Mouse (Mus musculus): ENCODE measurements around the gene Rap1gds1. TPM values are rescaled to one million over a fixed set of nuclear protein-coding genes. Genes with fewer than 3 reads are reported as not detected.

Rap1gds1 gene
- polyA plus RNA-seq, 1 experiment from 2014 or later = 61.3 TPM

- WGBS = 78% methylated on average over 6 of the region's 6 CpGs
- H3K9me3 ChIP-seq = no peaks in the 10 kb centered on the region
- H3K4me1 ChIP-seq (replicated peaks) = peaks cover 20% of the 10 kb centered on the region
- no peak overlapping the region for H3K4me3 ChIP-seq
- no peaks in the 10 kb centered on the region for H3K27me3 ChIP-seq (ENCODE audit: insufficient read depth, poor library complexity, severe bottlenecking)
- peaks cover 6% of the 10 kb centered on the region for H3K36me3 ChIP-seq
- DNase-seq (ENCODE audit: low spot score) = no peak
- no peak overlapping the region for H3K27ac ChIP-seq
Measured at GRCm38 (mm10) chr3:138881725-138882347, 193.2 kb downstream of the Rap1gds1 start.

DNA sequence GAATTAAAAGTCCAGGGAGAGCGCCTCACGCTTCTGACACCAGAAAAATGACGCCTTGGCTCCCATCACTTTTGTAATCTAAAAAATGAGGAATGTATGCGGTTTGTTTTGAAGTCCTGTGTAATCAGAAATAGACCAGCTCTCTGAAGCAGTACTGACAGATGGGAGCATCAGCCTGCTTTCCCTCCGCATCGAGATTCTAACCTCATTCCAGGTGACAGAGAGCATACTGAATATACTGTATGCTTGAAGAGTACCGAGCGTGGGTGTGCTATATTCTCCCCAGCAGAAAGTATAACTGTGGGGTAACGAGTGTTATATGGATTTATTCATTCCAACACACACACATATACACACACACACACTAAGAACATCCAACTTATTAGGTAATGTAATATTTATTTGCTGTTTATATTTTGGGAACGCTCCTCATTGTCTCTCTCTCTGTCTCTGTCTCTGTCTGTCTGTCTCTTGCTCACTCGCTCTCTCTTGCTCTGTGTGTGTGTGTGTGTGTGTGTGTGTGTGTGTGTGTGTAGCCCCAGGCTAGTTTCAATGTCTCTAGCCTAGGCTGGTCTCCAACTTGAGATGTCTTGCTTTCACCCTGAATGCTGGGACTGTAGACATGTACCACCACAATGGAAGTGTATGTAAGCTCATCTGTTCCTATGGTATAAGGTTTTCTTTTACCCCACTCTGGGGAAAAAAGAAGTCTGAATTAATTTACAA, 193.8 kb downstream of the Rap1gds1 start:
- WGBS = 90% methylated on average over 11 of the region's 11 CpGs
- H3K27me3 ChIP-seq (ENCODE audit: insufficient read depth, poor library complexity, severe bottlenecking) = no peaks in the 10 kb centered on the region
- no peak overlapping the region for H3K27ac ChIP-seq

DNA sequence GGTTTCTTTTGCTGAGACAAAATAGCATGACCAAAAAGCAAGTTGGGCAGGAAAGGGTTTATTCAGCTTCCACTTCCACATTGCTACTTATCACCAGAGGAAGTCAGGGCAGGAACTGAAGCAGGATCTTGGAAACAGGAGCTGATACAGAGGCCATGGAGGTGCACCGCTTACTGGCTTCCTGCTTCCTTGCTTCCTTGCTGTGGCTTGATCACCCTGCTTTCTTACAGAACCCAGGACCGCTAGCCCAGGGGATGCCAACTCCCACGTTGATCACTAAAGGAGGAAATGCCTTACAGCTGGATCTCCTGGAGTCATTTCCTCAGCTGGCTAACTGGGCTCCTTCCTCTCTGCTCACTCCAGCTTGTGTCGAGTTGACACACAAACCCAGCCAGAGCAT, 197.3 kb downstream of the Rap1gds1 start:
- peaks cover 29% of the 10 kb centered on the region for H3K36me3 ChIP-seq
- H3K4me3 ChIP-seq = no peak overlapping the region
- no peaks in the 10 kb centered on the region for H3K27me3 ChIP-seq (ENCODE audit: insufficient read depth, poor library complexity, severe bottlenecking)
- H3K27ac ChIP-seq = no peak overlapping the region
- WGBS = 76% methylated on average over 4 of the region's 4 CpGs
- peaks cover 34% of the 10 kb centered on the region for H3K4me1 ChIP-seq (replicated peaks)
- H3K9me3 ChIP-seq = no peaks in the 10 kb centered on the region
- DNase-seq (ENCODE audit: low spot score) = no peak

More for the DNA sequence above, 193.8 kb downstream of the Rap1gds1 start:
- Histone ChIP-seq H3K36me3 (peaks cover 13% of the 10 kb centered on the region), H3K4me3 (no peak overlapping the region), H3K9me3 (no peaks in the 10 kb centered on the region), H3K4me1 (replicated peaks) (peaks cover 27% of the 10 kb centered on the region)
- DNase-seq (ENCODE audit: low spot score) = no peak

GRCm38 (mm10) chr3:138876931-138877361, 198.1 kb downstream of the Rap1gds1 start:
- peaks cover 32% of the 10 kb centered on the region for H3K4me1 ChIP-seq (replicated peaks)
- H3K4me3 ChIP-seq = no peak overlapping the region
- peak overlapping the region; percentile 43; the same call in 1 of the 2 replicates for H3K27ac ChIP-seq
- 91% methylated on average over 14 of the region's 14 CpGs for WGBS
- H3K27me3 ChIP-seq (ENCODE audit: insufficient read depth, poor library complexity, severe bottlenecking) = no peaks in the 10 kb centered on the region
- peaks cover 29% of the 10 kb centered on the region for H3K36me3 ChIP-seq
- no peak for DNase-seq (ENCODE audit: low spot score)
- no peaks in the 10 kb centered on the region for H3K9me3 ChIP-seq

DNA sequence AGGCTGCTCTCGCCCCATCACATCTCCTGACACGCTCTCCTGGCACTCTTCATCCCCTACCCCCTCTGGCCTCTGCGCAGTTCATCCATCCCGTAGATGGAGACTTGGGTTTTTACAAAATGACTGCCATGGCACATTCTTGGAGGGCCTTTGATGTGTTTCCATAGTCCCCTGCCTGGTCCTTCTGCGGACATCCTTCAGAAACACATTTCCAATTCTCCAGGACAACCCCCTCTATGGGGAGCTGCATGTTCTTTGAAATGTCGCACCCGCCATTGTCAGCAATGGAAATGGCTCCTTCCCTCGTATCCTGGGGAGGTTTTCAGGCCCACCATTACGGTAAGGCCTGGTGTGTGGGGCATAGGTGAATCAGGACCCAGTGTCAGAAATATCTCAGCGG, 198.6 kb downstream of the Rap1gds1 start:
- peaks cover 27% of the 10 kb centered on the region for H3K4me1 ChIP-seq (replicated peaks)
- 86% methylated on average over 10 of the region's 10 CpGs for WGBS

DNA sequence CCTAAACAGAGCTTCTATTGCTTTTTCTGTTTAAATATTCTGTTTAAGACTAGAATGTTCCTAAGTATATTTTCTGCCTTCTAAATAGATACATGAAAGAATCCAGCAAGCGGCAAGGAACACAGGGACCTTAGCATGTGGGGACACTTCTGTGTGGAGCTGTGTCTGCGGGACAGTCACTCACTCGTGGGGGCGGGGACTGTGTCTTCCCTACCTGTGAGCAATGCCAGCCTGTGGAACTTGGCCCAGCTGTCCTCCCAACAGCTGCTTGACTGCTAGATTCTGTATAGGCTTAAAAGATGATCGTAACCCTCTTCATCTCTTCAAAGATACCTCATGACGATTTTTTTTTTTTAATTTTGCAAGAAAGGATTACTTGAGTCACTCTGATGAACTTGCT, 199.1 kb downstream of the Rap1gds1 start:
- WGBS = 94% methylated on average over 6 of the region's 6 CpGs
- Histone ChIP-seq H3K27me3 (ENCODE audit: insufficient read depth, poor library complexity, severe bottlenecking) (no peaks in the 10 kb centered on the region), H3K9me3 (no peaks in the 10 kb centered on the region), H3K27ac (no peak overlapping the region), H3K36me3 (peaks cover 29% of the 10 kb centered on the region), H3K4me3 (no peak overlapping the region), H3K4me1 (replicated peaks) (peaks cover 24% of the 10 kb centered on the region)
- no peak for DNase-seq (ENCODE audit: low spot score)

More for the DNA sequence above, 198.6 kb downstream of the Rap1gds1 start:
- Histone ChIP-seq H3K4me3 (no peak overlapping the region), H3K27ac (peak overlapping the region; percentile 43; the same call in 1 of the 2 replicates), H3K36me3 (peaks cover 29% of the 10 kb centered on the region), H3K27me3 (ENCODE audit: insufficient read depth, poor library complexity, severe bottlenecking) (no peaks in the 10 kb centered on the region), H3K9me3 (no peaks in the 10 kb centered on the region)
- no peak for DNase-seq (ENCODE audit: low spot score)

Other genes starting within 250 kb of the Rap1gds1 start
- not detected in 2 replicates for gene Stpg2, start 130.5 kb upstream of the Rap1gds1 start, polyA plus RNA-seq (2016; fragmentation: Nextera tagmentation; extraction: Ambion mirVana)

Measured in hindbrain, embryonic 10.5 days (tissue).